Mouse (Mus musculus) mouse trophoblast stem cell (cell line): ENCODE data around the gene Gm5934.
"Not testable (repeated sequence)": the region's sequence is repeated elsewhere in the genome, so short reads cannot be mapped to it uniquely, and the experiment has no call there.

ENCODE experiments used
- in situ Hi-C, 2 experiments: fragments of 300-500 bp; cut with MseI, MboI; formaldehyde crosslinking; loops; 2 replicates in 1 of 2; 3 replicates in 1 of 2; pipeline ENCODE4 v1.15.1; 2025

The Gm5934 gene

GRCm38 (mm10) chrX:24500660-24501059, at the start of gene Gm5934:
Gm5934 (minus strand) TSS chrX:24500760.
- in situ Hi-C loops = not testable (repeated sequence)
